Mouse (Mus musculus) heart, postnatal 0 days (tissue): ENCODE measurements at regions not wholly inside any gene's neighbourhood (a gene's known extent, or its start where the extent isn't known, plus 50 kb on each side); places are given as distances from the start of the nearest gene placed in this dataset.

ENCODE experiments used
- CTCF ChIP-seq: IDR thresholded peaks from 2 replicates; pipeline ENCODE4 v1.5.1; 2016; ENCODE audit warnings: antibody characterized with exemption, control low read depth, low read depth
- EP300 ChIP-seq: IDR thresholded peaks from 2 replicates; pipeline ENCODE4 v1.6.1; 2016; ENCODE audit warnings: antibody characterized with exemption, low read depth

DNA sequence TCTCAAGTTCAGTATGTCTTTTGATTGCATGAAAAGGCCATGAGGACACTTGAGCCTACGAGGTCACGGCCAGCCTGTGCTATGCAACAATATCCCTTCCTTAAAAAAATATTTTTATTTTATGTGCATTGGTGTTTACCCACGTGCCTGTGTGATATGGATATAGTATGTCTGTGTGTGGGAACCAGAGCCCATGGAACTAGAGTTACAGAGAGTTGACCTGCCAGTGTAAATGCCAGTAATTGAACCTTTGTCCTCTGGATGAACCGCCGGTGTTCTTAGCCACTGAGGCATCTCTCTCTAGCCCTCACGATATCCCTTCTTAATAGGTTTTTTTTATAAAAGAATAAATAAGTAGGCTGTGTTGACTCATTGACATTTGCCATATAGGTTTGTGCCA lies 270.0 kb downstream of the Samd5 start:
- TF ChIP-seq CTCF (no peak), EP300 (no peak)
